Mouse (Mus musculus) midbrain, embryonic 12.5 days (tissue): Measurements from ENCODE around the gene Fam111a. TPM values are rescaled to one million over a fixed set of nuclear protein-coding genes. Genes with fewer than 3 reads are reported as not detected.
A peak's percentile ranks its signal among the peaks of the same experiment; 100 is the strongest.
"Not testable (repeated sequence)": the region's sequence is repeated elsewhere in the genome, so short reads cannot be mapped to it uniquely, and the experiment has no call there.

Source experiments
- ATAC-seq: fragments of 200-750 bp; cut with Nextera tagmentation; 2 replicates; pipeline ENCODE4 v1.8.0; 2017; ENCODE audit warnings: low read depth, moderate TSS enrichment, moderate library complexity; ENCODE audit not compliant: low FRiP score
- H3K27ac ChIP-seq: fragments of 300-500 bp; sonication (generic); replicated peaks from 2 replicates; pipeline ENCODE4 v1.5.1; 2016; ENCODE audit warnings: mild to moderate bottlenecking
- H3K27me3 ChIP-seq: fragments of 300-500 bp; sonication (generic); 2 replicates; pipeline ENCODE4 v1.6.1; 2016; ENCODE audit warnings: mild to moderate bottlenecking
- H3K36me3 ChIP-seq: fragments of 300-500 bp; sonication (generic); 2 replicates; pipeline ENCODE4 v1.6.1; 2016
- H3K4me1 ChIP-seq: fragments of 300-500 bp; sonication (generic); 2 replicates; pipeline ENCODE4 v1.6.1; 2016
- H3K4me2 ChIP-seq: fragments of 300-500 bp; sonication (generic); replicated peaks from 2 replicates; pipeline ENCODE4 v1.6.1; 2016; ENCODE audit warnings: mild to moderate bottlenecking, moderate library complexity
- H3K4me3 ChIP-seq: fragments of 300-500 bp; sonication (generic); 2 replicates; pipeline ENCODE4 v1.5.1; 2016; ENCODE audit warnings: mild to moderate bottlenecking
- H3K9ac ChIP-seq: fragments of 300-500 bp; sonication (generic); replicated peaks from 2 replicates; pipeline ENCODE4 v1.6.1; 2016; ENCODE audit warnings: mild to moderate bottlenecking, moderate library complexity
- H3K9me3 ChIP-seq: fragments of 300-500 bp; sonication (generic); 2 replicates; pipeline ENCODE4 v1.6.1; 2016; ENCODE audit warnings: mild to moderate bottlenecking
- WGBS: fragments of 180-500 bp; shearing (Covaris S2); methylation state at CpG from one replicate; pipeline ENCODE4 v1.1.7; 2016; 5-methylcytosine and 5-hydroxymethylcytosine counted together
- polyA plus RNA-seq: library from polyadenylated mRNA; unstranded; fragments of >200 nt; fragmentation: Nextera tagmentation; extraction: Ambion mirVana; gene quantifications from 2 replicates; pipeline ENCODE4 v1.2.1, GENCODE M21; 2016

Fam111a gene
- 15.4 and 16.7 TPM in 2 replicates for polyA plus RNA-seq

DNA sequence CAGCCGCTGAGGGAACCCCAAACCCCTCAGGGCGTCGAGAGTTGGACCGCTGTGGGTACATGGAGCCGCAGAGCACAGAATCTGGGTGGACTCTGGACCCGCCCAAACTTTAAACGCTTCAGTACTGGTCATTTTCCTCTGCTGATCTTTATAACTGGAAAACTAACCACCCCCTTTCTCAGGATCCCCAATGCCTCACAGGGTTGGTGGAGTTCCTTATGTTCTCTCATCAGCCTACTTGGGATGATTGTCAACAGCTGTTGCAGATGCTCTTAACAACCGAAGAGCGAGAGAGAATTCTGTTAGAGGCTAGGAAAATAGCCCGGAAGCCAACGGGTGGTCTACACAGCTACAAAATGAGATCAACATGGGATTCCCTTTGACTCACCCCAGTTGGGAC is at the start of gene Fam111a:
Gene Fam111a, plus strand, starts transcription at position 301 of the 400 bp plus-strand sequence.
- not testable (repeated sequence) for H3K4me1 ChIP-seq, H3K36me3 ChIP-seq, H3K9me3 ChIP-seq, H3K27me3 ChIP-seq, ATAC-seq, H3K4me2 ChIP-seq, H3K27ac ChIP-seq, H3K9ac ChIP-seq, H3K4me3 ChIP-seq
- whole genome bisulfite sequencing = 96% methylated on average over 11 of the region's 11 CpGs

DNA sequence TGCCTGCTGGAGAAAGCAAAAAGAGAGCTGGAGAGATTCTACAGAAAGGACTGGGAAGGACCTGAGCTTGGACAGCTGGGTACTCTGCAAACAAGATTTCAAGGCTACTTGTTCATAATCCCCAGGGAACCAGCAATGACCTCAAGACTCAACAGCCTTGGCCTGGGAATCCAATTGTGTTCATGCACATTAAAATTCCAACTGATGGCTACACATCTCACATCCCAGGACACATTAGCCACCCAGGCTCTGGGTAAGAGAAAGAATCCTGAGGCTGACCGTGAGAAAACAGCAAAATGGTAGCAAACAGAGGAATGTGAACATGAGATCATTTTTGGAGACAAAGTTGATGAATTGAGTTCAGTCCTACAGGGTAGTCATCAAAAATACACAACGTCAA is 49.3 kb upstream of the Fam111a start:
- H3K9ac ChIP-seq = no peak overlapping the region
- H3K4me2 ChIP-seq = peak overlapping the region; percentile 36; the same call in 1 of the 2 replicates
- H3K36me3 ChIP-seq = peaks cover 31% of the 10 kb centered on the region
- peaks cover 82% of the 10 kb centered on the region for H3K4me1 ChIP-seq
- H3K27me3 ChIP-seq = no peaks in the 10 kb centered on the region
- H3K27ac ChIP-seq = peak overlapping the region; percentile 77
- H3K9me3 ChIP-seq = no peaks in the 10 kb centered on the region
- no peak for ATAC-seq
- 68% methylated on average over 2 of the region's 2 CpGs for WGBS
- no peak overlapping the region for H3K4me3 ChIP-seq

- Histone ChIP-seq H3K4me3 (peak overlapping the region; percentile 96), H3K4me2 (peak overlapping the region; percentile 73), H3K27ac (peak overlapping the region; percentile 27; the same call in 1 of the 2 replicates), H3K27me3 (no peaks in the 10 kb centered on the region), H3K9ac (no peak overlapping the region), H3K9me3 (no peaks in the 10 kb centered on the region), H3K4me1 (peaks cover 67% of the 10 kb centered on the region), H3K36me3 (peaks cover 19% of the 10 kb centered on the region)
- ATAC-seq = no peak
- WGBS = 52% methylated on average over 2 of the region's 2 CpGs
Measured at GRCm38 (mm10) chr19:12497909-12498308, 47.6 kb upstream of the Fam111a start.

DNA sequence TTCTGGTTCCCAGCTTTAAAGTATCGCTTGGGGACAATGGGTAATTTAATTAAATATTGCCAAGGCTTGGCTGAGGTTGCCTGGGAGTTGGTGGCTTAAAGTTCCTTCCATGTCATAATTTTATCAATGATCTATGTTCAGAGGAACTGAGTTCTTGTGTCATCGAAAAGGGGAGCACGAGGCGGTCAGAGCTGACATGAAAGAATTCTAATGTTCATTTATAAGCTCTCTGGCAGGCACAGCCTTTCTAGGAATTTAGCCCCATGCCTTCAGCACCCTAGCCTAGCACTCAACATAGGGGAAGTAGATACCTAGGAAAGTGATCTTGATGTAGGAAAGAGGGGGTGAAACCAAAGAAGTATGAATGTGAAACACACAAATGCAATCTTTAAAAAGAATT is 47.2 kb upstream of the Fam111a start:
- peaks cover 19% of the 10 kb centered on the region for H3K36me3 ChIP-seq
- H3K4me1 ChIP-seq = peaks cover 66% of the 10 kb centered on the region
- H3K27ac ChIP-seq = peak overlapping the region; percentile 98
- H3K9ac ChIP-seq = no peak overlapping the region
- no peak for ATAC-seq
- peak overlapping the region; percentile 96 for H3K4me3 ChIP-seq
- H3K27me3 ChIP-seq = no peaks in the 10 kb centered on the region
- 56% methylated on average over 4 of the region's 4 CpGs for WGBS
- H3K9me3 ChIP-seq = no peaks in the 10 kb centered on the region
- peak overlapping the region; percentile 73 for H3K4me2 ChIP-seq

DNA sequence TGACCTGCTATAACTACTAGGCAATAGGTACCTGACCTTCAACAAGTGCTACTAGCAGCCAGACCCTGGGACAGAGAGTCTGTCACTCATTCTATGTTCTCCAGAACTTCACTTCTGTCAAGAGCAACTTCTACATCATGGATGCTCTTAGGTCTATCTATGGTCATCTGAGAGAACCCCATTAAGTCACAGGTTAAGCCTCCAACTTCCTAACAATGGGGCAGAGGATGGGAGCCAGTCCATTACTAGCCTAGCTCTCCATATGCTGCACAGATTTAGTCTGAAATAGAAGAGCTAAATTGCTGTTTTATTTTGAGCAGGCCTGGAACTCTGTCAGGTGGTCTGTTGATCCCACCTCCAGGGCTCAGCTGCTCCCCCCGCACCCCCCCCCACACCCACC is 46.6 kb upstream of the Fam111a start:
- Histone ChIP-seq H3K27me3 (no peaks in the 10 kb centered on the region), H3K9ac (peak overlapping the region; percentile 97), H3K36me3 (peaks cover 19% of the 10 kb centered on the region), H3K4me2 (peak overlapping the region; percentile 73), H3K4me1 (peaks cover 60% of the 10 kb centered on the region), H3K4me3 (peak overlapping the region; percentile 96), H3K27ac (peak overlapping the region; percentile 98), H3K9me3 (no peaks in the 10 kb centered on the region)
- 40% methylated on average over 1 of the region's 1 CpGs for WGBS
- ATAC-seq = no peak

DNA sequence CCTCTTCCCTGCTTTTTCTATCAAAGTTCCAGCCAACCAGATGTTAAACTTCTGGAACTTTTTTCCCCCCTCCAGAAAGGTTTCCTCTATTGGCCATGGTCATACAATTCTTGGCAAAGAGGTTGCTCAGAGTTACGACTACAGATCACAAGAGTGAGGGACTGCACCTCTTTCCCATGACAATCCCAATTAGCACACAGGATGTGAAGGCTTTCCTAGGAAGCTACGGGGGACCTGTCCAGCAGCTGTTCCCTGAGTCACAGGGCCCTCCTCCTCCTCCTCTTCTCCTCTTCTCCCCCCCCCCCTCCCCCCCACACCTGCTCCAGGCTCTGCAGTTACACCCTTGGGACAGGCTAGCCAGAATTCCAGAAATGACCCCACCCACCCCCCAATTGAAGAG is 46.1 kb upstream of the Fam111a start:
- Histone ChIP-seq H3K27me3 (no peaks in the 10 kb centered on the region), H3K9ac (peak overlapping the region; percentile 97), H3K27ac (peak overlapping the region; percentile 98), H3K9me3 (no peaks in the 10 kb centered on the region), H3K4me1 (peaks cover 55% of the 10 kb centered on the region), H3K4me3 (peak overlapping the region; percentile 96), H3K4me2 (peak overlapping the region; percentile 73), H3K36me3 (peaks cover 19% of the 10 kb centered on the region)
- no peak for ATAC-seq
- 7% methylated on average over 2 of the region's 2 CpGs for WGBS

DNA sequence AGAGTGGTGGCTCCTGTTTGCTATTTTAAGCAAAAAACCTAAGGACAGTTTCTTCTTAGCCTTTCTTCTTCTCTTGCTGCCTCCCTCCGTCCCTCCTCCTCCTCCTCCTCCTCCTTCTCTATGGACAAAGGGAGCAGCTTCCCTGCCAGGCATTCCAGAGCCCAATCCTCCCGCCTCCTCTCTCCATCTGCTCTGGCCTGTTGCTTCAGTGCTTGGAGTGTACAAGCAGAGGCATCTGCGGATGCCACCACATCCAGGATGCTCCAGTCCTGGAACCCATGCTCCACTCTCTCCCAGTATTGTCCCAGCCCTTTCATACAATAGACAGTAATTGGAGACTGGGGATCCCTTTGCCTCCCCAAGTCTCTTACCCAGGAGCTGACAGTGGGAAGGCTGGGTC is 45.4 kb upstream of the Fam111a start:
- peaks cover 48% of the 10 kb centered on the region for H3K4me1 ChIP-seq
- peak overlapping the region; percentile 98 for H3K27ac ChIP-seq
- peaks cover 19% of the 10 kb centered on the region for H3K36me3 ChIP-seq
- H3K9ac ChIP-seq = peak overlapping the region; percentile 97
- H3K27me3 ChIP-seq = no peaks in the 10 kb centered on the region
- WGBS = 0% methylated on average over 3 of the region's 3 CpGs
- peak; percentile 36 for ATAC-seq
- H3K9me3 ChIP-seq = no peaks in the 10 kb centered on the region
- peak overlapping the region; percentile 73 for H3K4me2 ChIP-seq
- H3K4me3 ChIP-seq = peak overlapping the region; percentile 96

DNA sequence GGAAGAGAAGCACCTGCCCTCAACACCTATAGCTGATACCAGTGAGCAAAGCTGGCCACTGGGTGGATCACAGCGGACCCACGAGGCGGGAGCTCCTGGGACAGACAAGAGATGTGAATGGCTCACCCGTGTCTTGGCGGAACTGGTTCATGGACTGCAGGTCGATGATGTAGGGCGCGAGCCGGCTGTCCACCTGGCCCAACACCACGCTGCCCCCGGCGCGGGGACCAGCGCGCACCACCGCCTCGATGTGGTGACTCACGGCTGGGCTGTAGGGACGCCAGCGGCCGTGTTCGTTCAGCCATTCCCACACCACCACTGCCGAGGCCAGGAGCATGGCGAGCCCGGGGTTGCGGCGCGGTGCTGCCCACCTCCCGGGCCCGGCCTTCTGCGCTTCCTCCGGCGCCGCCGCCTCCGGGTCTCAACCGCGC is 44.6 kb upstream of the Fam111a start:
- 0% methylated on average over 38 of the region's 38 CpGs for WGBS
- peak; percentile 47 for ATAC-seq
- Histone ChIP-seq H3K4me3 (peak overlapping the region; percentile 96), H3K9me3 (no peaks in the 10 kb centered on the region), H3K4me1 (peaks cover 41% of the 10 kb centered on the region), H3K9ac (peak overlapping the region; percentile 97), H3K36me3 (peaks cover 18% of the 10 kb centered on the region), H3K27ac (peak overlapping the region; percentile 98), H3K4me2 (peak overlapping the region; percentile 73), H3K27me3 (no peaks in the 10 kb centered on the region)

- peak within 1 kb of the TSS; percentile 96 for H3K4me3 ChIP-seq
- peak within 1 kb of the TSS; percentile 97 for H3K9ac ChIP-seq
- no peaks in the 10 kb centered on the region for H3K27me3 ChIP-seq
- peaks cover 36% of the 10 kb centered on the region for H3K4me1 ChIP-seq
- under 1% methylated on average over 73 of the region's 80 CpGs for WGBS
- ATAC-seq = peak; percentile 91
- peak within 1 kb of the TSS; percentile 73 for H3K4me2 ChIP-seq
- H3K9me3 ChIP-seq = no peaks in the 10 kb centered on the region
- peak within 1 kb of the TSS; percentile 98 for H3K27ac ChIP-seq
- peaks cover 12% of the 10 kb centered on the region for H3K36me3 ChIP-seq
Measured at GRCm38 (mm10) chr19:12501370-12502347, 43.9 kb upstream of the Fam111a start, which contains the start of gene Dtx4. Dtx4 (minus strand) TSS chr19:12501454.

DNA sequence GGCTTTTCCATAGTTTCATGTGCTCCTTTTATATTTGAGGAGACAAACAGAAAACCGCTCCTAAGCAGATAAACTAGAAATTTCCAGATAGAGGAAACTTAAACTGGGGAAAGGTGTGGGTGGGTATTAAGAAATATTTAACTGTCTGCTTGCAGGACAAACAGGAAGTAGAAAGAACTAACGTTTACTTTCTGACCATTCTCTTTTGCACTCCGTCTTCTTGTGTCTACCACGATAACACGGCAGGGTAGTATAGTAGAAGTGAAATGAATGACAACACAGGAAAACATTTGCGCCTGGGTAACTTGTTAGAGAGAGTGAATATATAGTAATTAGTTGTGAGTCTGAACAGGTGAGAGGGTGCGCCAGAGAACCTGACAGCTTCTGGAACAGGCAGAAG is 42.8 kb upstream of the Fam111a start:
- H3K27ac ChIP-seq = no peak overlapping the region
- no peak overlapping the region for H3K4me2 ChIP-seq
- peaks cover 3% of the 10 kb centered on the region for H3K36me3 ChIP-seq
- no peaks in the 10 kb centered on the region for H3K9me3 ChIP-seq
- 96% methylated on average over 7 of the region's 7 CpGs for WGBS
- no peak overlapping the region for H3K4me3 ChIP-seq
- peaks cover 27% of the 10 kb centered on the region for H3K4me1 ChIP-seq
- ATAC-seq = no peak
- no peak overlapping the region for H3K9ac ChIP-seq
- no peaks in the 10 kb centered on the region for H3K27me3 ChIP-seq

- Histone ChIP-seq H3K4me1 (no peaks in the 10 kb centered on the region), H3K36me3 (no peaks in the 10 kb centered on the region), H3K4me3 (no peak overlapping the region), H3K27me3 (no peaks in the 10 kb centered on the region), H3K27ac (no peak overlapping the region), H3K9me3 (no peaks in the 10 kb centered on the region), H3K4me2 (no peak overlapping the region), H3K9ac (no peak overlapping the region)
- no peak for ATAC-seq
Measured at GRCm38 (mm10) chr19:12514621-12515020, 30.9 kb upstream of the Fam111a start.
